Mouse (Mus musculus): ENCODE measurements around the gene Porcn. TPM values are rescaled to one million over a fixed set of nuclear protein-coding genes. Genes with fewer than 3 reads are reported as not detected.

Gene Porcn
- total RNA-seq, 2 experiments from 2014 or later = not detected

Other genes with a start within 250 kb of the Porcn start
- 2.2 and 4.5 TPM in 2 replicates for gene Gata1, start 228.5 kb downstream of the Porcn start, total RNA-seq (2014; fragmentation: Nextera tagmentation)
- gene Gata1, start 228.5 kb downstream of the Porcn start, total RNA-seq (2017) = 3.6 and 4.2 TPM in 2 replicates
- gene Glod5, start 188.0 kb downstream of the Porcn start, total RNA-seq (2014; fragmentation: Nextera tagmentation) = not detected in 2 replicates
- gene Glod5, start 188.0 kb downstream of the Porcn start, total RNA-seq (2017) = not detected in 2 replicates
- 80.1 and 105 TPM in 2 replicates for gene Suv39h1, start 131.8 kb downstream of the Porcn start, total RNA-seq (2014; fragmentation: Nextera tagmentation)
- 79.8 and 82.4 TPM in 2 replicates for gene Suv39h1, start 131.8 kb downstream of the Porcn start, total RNA-seq (2017)
- gene Was, start 116.0 kb downstream of the Porcn start, total RNA-seq (2014; fragmentation: Nextera tagmentation) = 88.2 and 104 TPM in 2 replicates
- 82.0 and 114 TPM in 2 replicates for gene Was, start 116.0 kb downstream of the Porcn start, total RNA-seq (2017)
- 25.6 and 30.5 TPM in 2 replicates for gene Wdr13, start 73.6 kb downstream of the Porcn start, total RNA-seq (2014; fragmentation: Nextera tagmentation)
- gene Wdr13, start 73.6 kb downstream of the Porcn start, total RNA-seq (2017) = 15.6 and 17.4 TPM in 2 replicates
- 877 and 914 TPM in 2 replicates for gene Rbm3, start 60.6 kb downstream of the Porcn start, total RNA-seq (2014; fragmentation: Nextera tagmentation)
- gene Rbm3, start 60.6 kb downstream of the Porcn start, total RNA-seq (2017) = 1,015 and 1,242 TPM in 2 replicates
- gene Tbc1d25, start 30.3 kb downstream of the Porcn start, total RNA-seq (2014; fragmentation: Nextera tagmentation) = 6.7 and 10.8 TPM in 2 replicates
- gene Tbc1d25, start 30.3 kb downstream of the Porcn start, total RNA-seq (2017) = 4.1 and 4.4 TPM in 2 replicates
- gene Ebp, start 13.0 kb downstream of the Porcn start, total RNA-seq (2014; fragmentation: Nextera tagmentation) = 69.1 and 79.2 TPM in 2 replicates
- gene Ebp, start 13.0 kb downstream of the Porcn start, total RNA-seq (2017) = 67.8 and 107 TPM in 2 replicates
- 32.7 and 34.2 TPM in 2 replicates for gene Ftsj1, start 45.9 kb upstream of the Porcn start, total RNA-seq (2014; fragmentation: Nextera tagmentation)
- 20.5 and 37.1 TPM in 2 replicates for gene Ftsj1, start 45.9 kb upstream of the Porcn start, total RNA-seq (2017)
- 0.32 TPM in 1 of 2 replicates, not detected in the other for gene Slc38a5, start 64.6 kb upstream of the Porcn start, total RNA-seq (2014; fragmentation: Nextera tagmentation)
- gene Slc38a5, start 64.6 kb upstream of the Porcn start, total RNA-seq (2017) = 0.26 TPM in 1 of 2 replicates, not detected in the other
- gene Ssxb10, start 120.9 kb upstream of the Porcn start, total RNA-seq (2014; fragmentation: Nextera tagmentation) = not detected in 2 replicates
- not detected in 2 replicates for gene Ssxb10, start 120.9 kb upstream of the Porcn start, total RNA-seq (2017)
- not detected in 2 replicates for gene Ssxb9, start 160.5 kb upstream of the Porcn start, total RNA-seq (2014; fragmentation: Nextera tagmentation)
- gene Ssxb9, start 160.5 kb upstream of the Porcn start, total RNA-seq (2017) = not detected in 2 replicates
- not detected in 2 replicates for gene Ssxb1, start 206.8 kb upstream of the Porcn start, total RNA-seq (2014; fragmentation: Nextera tagmentation)
- not detected in 2 replicates for gene Ssxb1, start 206.8 kb upstream of the Porcn start, total RNA-seq (2017)